ENCODE assay signal across 29 mouse cellular contexts in genomic region chr14:12149529-12149928, GRCm38 (mm10).
A peak's percentile ranks its signal among the peaks of the same experiment; 100 is the strongest.
DNase-seq lines count a peak whose midpoint lies in the region; ATAC-seq and TF ChIP-seq lines count a peak whose summit lies in the region.
"Had no signal": no experiment of that assay in that cellular context is flagged by ENCODE, and none has a peak within 500 bp of the region (broad histone marks: within the 10 kb centered on the region; RNA-seq: fewer than 3 reads in every experiment).

No protein-coding gene starts in this region.

- intact Hi-C loops in left cerebral cortex, postnatal 4 days (cut with DNase I), result no loop called here

- H3K9me3 ChIP-seq in intestine, postnatal 0 days (ENCODE audit: control insufficient read depth), result no peaks in the 10 kb centered on the region
- H3K9me3 ChIP-seq in intestine, embryonic 15.5 days, result no peaks in the 10 kb centered on the region
- H3K9me3 ChIP-seq in liver, embryonic 15.5 days (replicated peaks), result no peaks in the 10 kb centered on the region
- no peaks in the 10 kb centered on the region for H3K9me3 ChIP-seq in liver, embryonic 12.5 days (replicated peaks)
- H3K9me3 ChIP-seq in midbrain, embryonic 11.5 days (ENCODE audit: control insufficient read depth, low read length), result no peaks in the 10 kb centered on the region
- H3K9me3 ChIP-seq in midbrain, embryonic 16.5 days (replicated peaks; ENCODE audit: control insufficient read depth, low read length, poor library complexity, severe bottlenecking), result no peaks in the 10 kb centered on the region
- H3K9me3 ChIP-seq in stomach, postnatal 0 days (ENCODE audit: control insufficient read depth, low read length), result no peaks in the 10 kb centered on the region
- H3K9me3 ChIP-seq: embryonic facial prominence, embryonic 13.5 days; embryonic facial prominence, embryonic 15.5 days; forebrain, embryonic 10.5 days; forebrain, embryonic 12.5 days had no signal

- no peak for TF ChIP-seq CTCF in intestine, postnatal 0 days (IDR thresholded peaks at IDR 0.05; ENCODE audit: low read depth)
- TF ChIP-seq CTCF in stomach, postnatal 0 days (IDR thresholded peaks at IDR 0.05; ENCODE audit: low read depth), result no peak

- DNase-seq in midbrain, embryonic 11.5 days (ENCODE audit: low spot score, missing footprints), result peak; percentile 53
- DNase-seq in stomach, postnatal 0 days (ENCODE audit: low spot score), result no peak
- no peak for DNase-seq in left cerebral cortex, postnatal 4 days
- DNase-seq: adrenal gland, adult 8-10 months; adrenal gland, postnatal 14 days; adrenal gland, postnatal 36 days; B cell, adult 2 months; cerebellum, adult 11-12 months; cerebellum, adult 8-10 months; cerebellum, adult 9-11 months; cerebellum, postnatal 14 days; cerebellum, postnatal 36 days; embryo, embryonic 11 days had no signal

- H3K27ac ChIP-seq in intestine, postnatal 0 days (ENCODE audit: low read depth, low read length), result no peak overlapping the region
- no peak overlapping the region for H3K27ac ChIP-seq in intestine, embryonic 15.5 days
- no peak overlapping the region for H3K27ac ChIP-seq in liver, embryonic 15.5 days (replicated peaks)
- H3K27ac ChIP-seq in liver, embryonic 12.5 days, result no peak overlapping the region
- no peak overlapping the region for H3K27ac ChIP-seq in midbrain, embryonic 11.5 days (ENCODE audit: low read depth, low read length)
- H3K27ac ChIP-seq in midbrain, embryonic 16.5 days (ENCODE audit: low read length), result no peak overlapping the region
- no peak overlapping the region for H3K27ac ChIP-seq in stomach, postnatal 0 days (replicated peaks)
- H3K27ac ChIP-seq: embryonic facial prominence, embryonic 13.5 days; embryonic facial prominence, embryonic 15.5 days; forebrain, embryonic 10.5 days; forebrain, embryonic 12.5 days had no signal

- WGBS in intestine, postnatal 0 days, result 39% methylated on average over 3 of the region's 3 CpGs
- 74% methylated on average over 3 of the region's 3 CpGs for WGBS in intestine, embryonic 15.5 days
- whole genome bisulfite sequencing in liver, embryonic 15.5 days (ENCODE audit: insufficient replicate concordance), result 48% methylated on average over 3 of the region's 3 CpGs
- WGBS in liver, embryonic 12.5 days (ENCODE audit: insufficient replicate concordance), result 63% methylated on average over 3 of the region's 3 CpGs
- WGBS in midbrain, embryonic 11.5 days, result 95% methylated on average over 3 of the region's 3 CpGs
- WGBS in midbrain, embryonic 16.5 days, result 84% methylated on average over 3 of the region's 3 CpGs
- 61% methylated on average over 3 of the region's 3 CpGs for WGBS in stomach, postnatal 0 days

- H3K4me2 ChIP-seq in intestine, postnatal 0 days (replicated peaks; ENCODE audit: low read depth), result no peak overlapping the region
- H3K4me2 ChIP-seq in intestine, embryonic 15.5 days (replicated peaks), result no peak overlapping the region
- no peak overlapping the region for H3K4me2 ChIP-seq in liver, embryonic 15.5 days
- H3K4me2 ChIP-seq in liver, embryonic 12.5 days, result no peak overlapping the region
- no peak overlapping the region for H3K4me2 ChIP-seq in midbrain, embryonic 11.5 days
- H3K4me2 ChIP-seq in midbrain, embryonic 16.5 days (ENCODE audit: low read length), result no peak overlapping the region
- H3K4me2 ChIP-seq in stomach, postnatal 0 days (replicated peaks; ENCODE audit: low read depth), result no peak overlapping the region
- H3K4me2 ChIP-seq: embryonic facial prominence, embryonic 13.5 days; embryonic facial prominence, embryonic 15.5 days; forebrain, embryonic 12.5 days had no signal

- no peaks in the 10 kb centered on the region for H3K27me3 ChIP-seq in intestine, postnatal 0 days (replicated peaks; ENCODE audit: control insufficient read depth, insufficient read depth, low read length)
- no peaks in the 10 kb centered on the region for H3K27me3 ChIP-seq in intestine, embryonic 15.5 days (replicated peaks)
- no peaks in the 10 kb centered on the region for H3K27me3 ChIP-seq in liver, embryonic 15.5 days
- H3K27me3 ChIP-seq in liver, embryonic 12.5 days (replicated peaks), result no peaks in the 10 kb centered on the region
- H3K27me3 ChIP-seq in midbrain, embryonic 11.5 days (ENCODE audit: control insufficient read depth, insufficient read depth, low read length), result peaks cover 21% of the 10 kb centered on the region
- H3K27me3 ChIP-seq in midbrain, embryonic 16.5 days (ENCODE audit: control insufficient read depth, insufficient read depth, low read depth, low read length), result no peaks in the 10 kb centered on the region
- no peaks in the 10 kb centered on the region for H3K27me3 ChIP-seq in stomach, postnatal 0 days (ENCODE audit: control insufficient read depth, insufficient read depth, low read length)
- H3K27me3 ChIP-seq: CH12.LX; embryonic facial prominence, embryonic 13.5 days; embryonic facial prominence, embryonic 15.5 days; Patski had no signal

- no peak overlapping the region for H3K4me3 ChIP-seq in intestine, postnatal 0 days (ENCODE audit: low read depth, low read length)
- no peak overlapping the region for H3K4me3 ChIP-seq in intestine, embryonic 15.5 days (replicated peaks)
- H3K4me3 ChIP-seq in liver, embryonic 15.5 days (replicated peaks), result no peak overlapping the region
- no peak overlapping the region for H3K4me3 ChIP-seq in liver, embryonic 12.5 days
- no peak overlapping the region for H3K4me3 ChIP-seq in midbrain, embryonic 11.5 days (ENCODE audit: low read depth, low read length)
- H3K4me3 ChIP-seq in midbrain, embryonic 16.5 days (ENCODE audit: low read depth, low read length), result no peak overlapping the region
- H3K4me3 ChIP-seq in stomach, postnatal 0 days (ENCODE audit: low read depth, low read length), result no peak overlapping the region
- H3K4me3 ChIP-seq: embryonic facial prominence, embryonic 13.5 days; embryonic facial prominence, embryonic 15.5 days; erythroblast, embryonic 14.5 days; forebrain, embryonic 10.5 days; forebrain, embryonic 12.5 days had no signal

- 0 out of 2 replicates have a peak, but pooled peaks have one; percentile 28 for ATAC-seq in intestine, postnatal 0 days
- ATAC-seq in intestine, embryonic 15.5 days, result no peak
- peak; percentile 58; the same call in 1 of the 2 replicates for ATAC-seq in liver, embryonic 15.5 days (ENCODE audit: insufficient read depth)
- ATAC-seq in liver, embryonic 12.5 days, result no peak
- ATAC-seq in midbrain, embryonic 11.5 days (ENCODE audit: low FRiP score), result no peak
- no peak for ATAC-seq in midbrain, embryonic 16.5 days
- peak; percentile 56; the same call in 1 of the 2 replicates for ATAC-seq in stomach, postnatal 0 days (ENCODE audit: low FRiP score, low TSS enrichment)
- ATAC-seq: activated CD4-positive, CD25-positive, alpha-beta regulatory T cell, adult 4 months; CD4-positive, CD25-positive, alpha-beta regulatory T cell, adult 4 months; forebrain, embryonic 14.5 days; Patski had no signal

- H3K4me1 ChIP-seq in intestine, postnatal 0 days (replicated peaks; ENCODE audit: control insufficient read depth, insufficient read depth, low read length), result no peaks in the 10 kb centered on the region
- H3K4me1 ChIP-seq in intestine, embryonic 15.5 days (replicated peaks), result no peaks in the 10 kb centered on the region
- H3K4me1 ChIP-seq in liver, embryonic 15.5 days (replicated peaks), result no peaks in the 10 kb centered on the region
- no peaks in the 10 kb centered on the region for H3K4me1 ChIP-seq in liver, embryonic 12.5 days
- peaks cover 3% of the 10 kb centered on the region; the same call in 1 of the 2 replicates for H3K4me1 ChIP-seq in midbrain, embryonic 11.5 days (ENCODE audit: control insufficient read depth, insufficient read depth, low read length)
- H3K4me1 ChIP-seq in midbrain, embryonic 16.5 days (ENCODE audit: control insufficient read depth, insufficient read depth, low read length), result no peaks in the 10 kb centered on the region
- no peaks in the 10 kb centered on the region for H3K4me1 ChIP-seq in stomach, postnatal 0 days (replicated peaks; ENCODE audit: control insufficient read depth, insufficient read depth)
- H3K4me1 ChIP-seq: embryonic facial prominence, embryonic 13.5 days; embryonic facial prominence, embryonic 15.5 days had no signal

- no peak overlapping the region for H3K9ac ChIP-seq in intestine, postnatal 0 days (ENCODE audit: low read depth, low read length)
- no peak overlapping the region for H3K9ac ChIP-seq in intestine, embryonic 15.5 days
- no peak overlapping the region for H3K9ac ChIP-seq in liver, embryonic 15.5 days
- H3K9ac ChIP-seq in liver, embryonic 12.5 days, result no peak overlapping the region
- no peak overlapping the region for H3K9ac ChIP-seq in midbrain, embryonic 11.5 days (ENCODE audit: low read length)
- no peak overlapping the region for H3K9ac ChIP-seq in midbrain, embryonic 16.5 days (ENCODE audit: low read depth, low read length)
- H3K9ac ChIP-seq in stomach, postnatal 0 days (ENCODE audit: low read length), result no peak overlapping the region
- H3K9ac ChIP-seq: embryonic facial prominence, embryonic 13.5 days; embryonic facial prominence, embryonic 15.5 days; forebrain, embryonic 12.5 days had no signal

- H3K36me3 ChIP-seq in intestine, postnatal 0 days (ENCODE audit: control insufficient read depth, insufficient read depth), result peaks cover 4% of the 10 kb centered on the region; the same call in 1 of the 2 replicates
- no peaks in the 10 kb centered on the region for H3K36me3 ChIP-seq in intestine, embryonic 15.5 days
- no peaks in the 10 kb centered on the region for H3K36me3 ChIP-seq in liver, embryonic 15.5 days (replicated peaks)
- no peaks in the 10 kb centered on the region for H3K36me3 ChIP-seq in liver, embryonic 12.5 days
- H3K36me3 ChIP-seq in midbrain, embryonic 11.5 days (ENCODE audit: control insufficient read depth, insufficient read depth, low read length), result 0 out of 2 replicates have a peak, but pooled peaks cover 2% of the 10 kb centered on the region
- no peaks in the 10 kb centered on the region for H3K36me3 ChIP-seq in midbrain, embryonic 16.5 days (ENCODE audit: control insufficient read depth, insufficient read depth, low read length)
- no peaks in the 10 kb centered on the region for H3K36me3 ChIP-seq in stomach, postnatal 0 days (ENCODE audit: control insufficient read depth, insufficient read depth, low read length)
- H3K36me3 ChIP-seq: embryonic facial prominence, embryonic 15.5 days; forebrain, embryonic 12.5 days; G1E had no signal

- TF ChIP-seq EP300 in stomach, postnatal 0 days (optimal IDR thresholded peaks at IDR 0.05), result no peak

Comparison
In these comparisons a context has a peak if more than half of its experiments do, and no peak if none do; other contexts are left out.
1. ATAC-seq: peak in intestine, postnatal 0 days (single experiment), liver, embryonic 15.5 days (single experiment) and stomach, postnatal 0 days (single experiment); none in intestine, embryonic 15.5 days (single experiment), liver, embryonic 12.5 days (single experiment), midbrain, embryonic 11.5 days (single experiment) and midbrain, embryonic 16.5 days (single experiment).